Mouse (Mus musculus): ENCODE data around the gene Psma6. TPM values are rescaled to one million over a fixed set of nuclear protein-coding genes. Genes with fewer than 3 reads are reported as not detected.
"Not testable (repeated sequence)": the region's sequence is repeated elsewhere in the genome, so short reads cannot be mapped to it uniquely, and the experiment has no call there.

Gene Psma6
- polyA plus RNA-seq, 1 experiment: 74.8 TPM

DNA sequence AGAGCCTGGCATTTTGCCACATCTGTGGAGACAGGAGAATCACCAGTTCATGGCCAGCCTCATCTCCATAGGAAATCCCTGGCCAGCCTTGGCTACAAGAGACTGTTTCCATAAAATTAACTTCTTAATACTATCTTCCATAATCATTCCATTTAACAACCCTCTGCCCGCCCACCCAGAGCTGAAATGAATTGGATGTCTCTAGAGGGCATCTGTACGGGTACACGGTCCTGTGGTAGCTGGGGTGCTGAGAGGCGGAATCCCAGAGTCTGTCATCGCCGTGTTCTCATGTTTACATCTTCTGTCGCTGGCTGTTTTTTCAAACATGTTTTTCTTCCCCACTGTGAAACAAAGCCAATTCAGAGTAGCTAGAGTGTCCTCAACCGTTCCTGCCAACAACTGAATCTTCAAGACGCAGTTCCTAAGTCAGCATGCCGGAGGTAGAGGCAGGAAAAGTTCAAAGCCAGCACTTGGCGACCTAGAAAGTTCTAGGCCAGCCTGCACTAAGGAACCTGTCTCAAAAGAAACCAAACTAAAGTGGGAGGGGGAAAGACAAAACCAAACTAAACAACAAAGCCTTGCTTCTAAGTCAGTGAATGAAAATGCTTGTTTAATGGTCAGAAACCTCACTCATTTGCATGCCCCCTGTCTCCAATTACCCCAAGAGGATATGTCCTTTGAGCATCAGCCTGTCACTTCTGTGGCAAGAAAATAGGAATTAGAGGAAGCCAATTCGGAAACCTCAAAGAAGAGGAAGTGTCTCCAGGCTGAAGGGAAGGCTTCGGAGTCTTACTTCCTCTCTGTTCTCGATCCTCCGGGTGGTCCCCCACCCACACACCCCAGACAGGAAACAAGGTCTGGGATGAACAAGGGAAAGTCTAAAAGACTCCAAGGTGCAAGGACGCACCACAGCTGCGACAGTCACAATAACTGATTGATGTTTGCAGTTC is 5.4 kb downstream of the Psma6 start:
- WGBS: 69% methylated on average over 17 of the region's 17 CpGs
- DNase-seq (ENCODE audit: low read depth, low spot score): no peak

DNA sequence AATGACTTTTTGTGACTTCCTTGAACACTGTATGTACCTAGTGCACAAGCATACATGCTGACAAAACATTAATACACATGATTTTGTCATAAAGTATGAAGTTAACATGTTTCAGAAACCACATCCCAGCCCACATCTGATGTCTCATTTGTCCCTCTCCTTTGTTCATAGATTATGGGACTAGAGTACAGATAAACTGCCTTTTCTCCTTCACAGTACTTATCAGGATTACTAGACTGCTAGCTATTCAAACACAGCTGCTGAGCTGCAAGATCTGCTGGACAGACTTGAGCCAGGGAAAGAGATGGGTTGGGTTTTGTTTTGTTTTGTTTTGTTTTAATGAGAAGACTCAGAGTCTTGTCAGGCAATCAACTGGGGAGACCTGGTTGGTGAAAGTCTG is 8.1 kb downstream of the Psma6 start:
- no peak for DNase-seq (ENCODE audit: low read depth, low spot score)

DNA sequence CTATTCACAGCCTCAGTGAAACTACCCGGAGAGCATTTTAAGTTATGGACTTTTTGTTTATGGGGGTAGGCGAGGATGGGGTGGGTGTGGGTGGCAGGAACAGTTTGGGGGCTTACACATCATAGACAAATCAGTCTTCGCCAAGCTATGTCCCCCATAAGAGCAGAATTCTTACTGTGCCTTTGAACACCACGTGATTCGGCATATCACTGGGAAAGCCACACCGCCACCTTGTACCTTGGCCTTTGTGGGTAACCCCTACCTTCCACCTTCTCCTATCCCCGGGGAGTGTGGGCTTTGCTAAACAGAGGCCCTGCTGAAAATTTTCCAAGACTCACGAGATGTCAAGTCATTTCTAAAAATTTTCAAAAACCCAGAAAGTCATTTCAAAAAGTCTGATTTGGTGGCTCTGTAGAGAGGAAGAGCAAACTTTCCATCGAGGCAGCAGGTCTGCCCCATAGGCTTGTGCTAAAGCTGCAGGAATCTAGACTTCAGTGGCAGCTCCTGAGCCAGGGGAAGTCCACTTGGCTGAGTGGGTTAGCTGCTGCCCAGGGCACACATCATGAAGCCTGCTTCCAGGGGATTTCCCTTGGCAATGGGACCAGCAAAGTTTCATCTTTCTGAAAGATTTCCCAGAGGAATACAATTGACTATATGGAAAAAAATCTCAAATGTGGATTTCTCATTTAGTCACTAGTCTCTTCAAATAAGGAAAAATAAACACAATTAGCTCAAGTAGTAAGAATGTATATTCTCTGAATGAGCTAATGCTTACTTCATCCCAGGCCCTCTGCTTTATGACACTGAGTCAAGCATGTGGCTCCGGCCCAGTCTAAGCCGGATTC is 8.9 kb downstream of the Psma6 start:
- WGBS: 80% methylated on average over 11 of the region's 11 CpGs

DNA sequence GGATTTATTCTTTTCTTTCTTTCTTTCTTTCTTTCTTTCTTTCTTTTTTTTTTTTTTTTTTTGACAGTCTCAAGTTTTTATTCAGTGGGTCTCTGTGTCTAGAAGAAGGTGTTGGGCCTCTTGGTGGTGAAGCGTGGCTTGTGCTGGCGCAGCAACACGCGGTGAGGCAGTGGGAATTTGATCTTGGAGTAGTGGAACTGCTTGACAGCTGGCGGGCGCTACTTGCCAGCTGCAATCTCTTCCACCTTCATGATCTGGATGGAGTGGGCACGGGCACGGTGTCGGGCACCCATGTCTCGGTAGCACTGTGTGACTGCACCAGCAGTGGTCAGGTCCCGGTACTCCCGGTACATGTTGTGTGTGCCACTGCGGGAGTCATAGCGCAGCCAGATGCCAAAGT is 11.6 kb downstream of the Psma6 start:
- 96% methylated on average over 14 of the region's 14 CpGs for WGBS
- not testable (repeated sequence) for DNase-seq (ENCODE audit: low read depth, low spot score)

More for the DNA sequence above, 8.9 kb downstream of the Psma6 start:
- DNase-seq (ENCODE audit: low read depth, low spot score): no peak

DNA sequence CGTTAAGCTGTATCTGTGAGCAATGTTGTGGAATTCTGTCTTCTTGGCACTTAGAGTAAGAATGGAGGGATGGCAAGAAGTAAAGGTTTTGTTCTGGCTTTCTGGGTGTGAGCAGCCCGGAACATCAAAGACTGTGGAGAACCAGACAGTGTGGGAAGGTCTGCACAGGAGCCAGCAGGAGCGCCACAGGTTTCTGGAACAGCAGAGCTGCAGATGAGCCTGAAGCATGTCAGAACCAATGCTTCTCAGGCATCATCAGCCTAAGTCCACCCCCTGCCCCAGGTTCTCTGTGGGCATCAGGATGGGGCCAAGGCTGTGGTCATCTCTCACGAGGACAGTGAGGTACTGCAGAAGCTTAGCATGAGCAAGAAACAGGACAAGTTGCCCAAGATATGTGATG is 12.5 kb downstream of the Psma6 start:
- 87% methylated on average over 4 of the region's 4 CpGs for WGBS

DNA sequence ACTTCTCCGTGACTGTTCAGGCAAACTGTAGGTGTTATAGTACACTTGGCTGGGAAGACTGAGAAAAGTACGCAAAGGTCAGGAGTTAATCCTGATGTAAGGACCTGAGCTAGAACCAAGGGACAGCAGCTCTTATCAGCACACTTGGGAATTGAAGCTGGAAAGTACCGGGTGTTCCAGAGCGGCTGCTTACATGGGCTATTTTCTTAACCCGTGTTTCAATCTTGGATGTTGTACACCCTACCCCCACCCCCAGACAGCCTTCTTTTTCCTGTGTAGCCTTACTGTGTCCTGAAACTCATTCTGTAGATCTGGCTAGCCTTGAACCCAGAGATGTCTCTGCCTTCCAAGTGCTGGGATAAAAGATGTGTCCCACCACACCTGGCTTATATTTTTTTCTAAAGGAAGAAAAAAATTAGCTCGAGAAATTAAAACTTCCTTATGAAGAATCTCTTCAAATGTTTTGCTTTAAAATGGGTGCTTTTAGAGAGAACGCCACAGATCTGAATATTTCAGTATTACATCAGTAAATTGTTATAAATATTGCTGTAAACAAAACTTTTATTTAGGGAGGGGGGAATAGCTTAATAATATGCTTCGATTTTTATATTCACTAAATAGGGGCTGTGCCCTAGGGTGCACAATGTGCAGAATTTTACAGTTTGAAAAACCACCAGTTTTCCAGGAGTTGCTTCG is 13.7 kb downstream of the Psma6 start:
- no peak for DNase-seq (ENCODE audit: low read depth, low spot score)
- 41% methylated on average over 9 of the region's 9 CpGs for WGBS

More for the DNA sequence above, 12.5 kb downstream of the Psma6 start:
- DNase-seq (ENCODE audit: low read depth, low spot score): no peak

DNA sequence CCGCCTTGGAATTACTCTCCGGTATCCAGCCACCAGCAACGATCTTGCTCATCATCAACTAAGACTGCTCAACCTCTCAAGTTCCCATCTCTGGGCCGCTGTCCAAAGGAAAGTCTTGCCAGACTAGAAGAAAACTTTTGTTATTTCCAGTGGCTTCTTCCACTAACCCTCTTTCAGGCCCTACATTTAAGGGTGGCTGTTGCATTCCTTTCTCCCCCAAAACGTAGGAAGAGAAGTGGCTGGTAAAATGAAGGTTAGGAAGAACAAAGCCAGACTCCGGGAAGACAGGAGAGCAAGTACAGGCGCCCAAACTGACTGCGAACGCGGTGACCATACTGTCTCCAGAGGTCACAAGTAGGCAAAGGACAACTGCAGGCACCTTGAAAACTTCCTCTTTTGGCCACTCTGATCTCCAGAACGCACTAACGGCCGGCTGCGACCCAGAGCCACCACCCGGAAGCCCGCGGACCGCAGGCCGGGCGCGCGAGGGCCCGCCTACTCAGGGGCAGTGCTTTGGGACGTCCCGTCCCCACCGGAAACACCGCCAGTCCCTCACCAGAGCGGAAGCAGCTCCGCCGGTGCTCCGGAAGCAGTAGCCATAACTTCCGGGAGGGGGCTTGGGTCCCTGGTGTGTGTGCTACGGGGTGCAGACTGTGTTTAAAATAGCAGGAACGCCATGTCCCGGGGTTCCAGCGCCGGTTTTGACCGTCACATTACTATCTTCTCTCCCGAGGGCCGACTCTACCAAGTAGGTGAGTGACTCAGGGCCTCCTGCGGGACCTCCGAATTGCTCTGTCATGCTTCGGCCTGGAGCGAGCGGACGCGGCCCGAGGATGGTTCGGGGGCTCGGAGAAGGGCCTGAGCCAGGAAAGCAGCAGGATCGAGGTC is 14.5 kb downstream of the Psma6 start:
- WGBS: under 1% methylated on average over 51 of the region's 51 CpGs

DNA sequence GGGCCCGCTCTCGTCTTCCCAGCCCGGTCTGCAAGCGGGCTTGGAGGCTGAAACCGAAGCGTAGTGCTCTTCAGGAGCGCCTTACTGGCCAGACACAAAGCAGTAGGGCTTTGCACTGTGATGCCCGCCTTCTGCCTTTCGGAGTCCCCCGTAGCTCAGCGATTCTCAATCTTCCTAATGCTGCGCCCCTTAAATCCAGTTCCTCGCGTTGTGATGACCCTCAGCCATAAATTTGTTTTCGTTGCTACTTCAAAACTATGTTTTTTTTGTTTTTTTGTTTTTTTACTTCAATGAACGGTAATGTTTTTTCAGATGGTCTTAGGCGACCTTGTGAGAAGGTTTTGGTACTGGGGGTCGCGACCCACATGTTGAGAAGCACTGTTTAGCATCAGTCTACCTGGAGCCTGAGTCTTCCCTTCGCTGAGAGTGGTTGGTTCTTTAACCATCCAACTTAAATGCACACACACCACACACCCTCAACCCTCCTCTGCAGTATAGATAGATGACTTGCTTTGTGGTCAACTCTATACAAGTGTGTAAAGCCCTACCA is 15.2 kb downstream of the Psma6 start:
- under 1% methylated on average over 20 of the region's 20 CpGs for WGBS
- DNase-seq (ENCODE audit: low read depth, low spot score): no peak

More for the DNA sequence above, 14.5 kb downstream of the Psma6 start:
- peak; percentile 78 for DNase-seq (ENCODE audit: low read depth, low spot score)

DNA sequence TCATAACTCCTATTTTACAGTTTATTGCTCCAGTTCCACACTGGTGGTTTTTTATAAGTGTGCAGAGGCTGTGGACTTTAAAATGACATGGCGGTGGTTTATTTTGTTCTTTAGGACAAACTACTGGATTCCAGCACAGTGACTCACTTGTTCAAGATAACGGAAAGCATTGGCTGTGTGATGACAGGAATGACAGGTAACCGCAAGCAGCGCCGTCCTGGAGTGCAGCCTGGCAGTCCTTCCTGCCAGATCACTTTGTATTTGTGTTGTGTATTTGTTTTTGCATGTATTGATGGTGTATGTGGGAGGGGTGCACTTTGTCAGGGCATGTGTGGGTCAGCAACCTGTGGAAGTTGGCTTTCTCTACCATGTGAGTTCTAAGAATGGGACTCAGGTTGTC is 23.9 kb downstream of the Psma6 start:
- no peak for DNase-seq (ENCODE audit: low read depth, low spot score)

DNA sequence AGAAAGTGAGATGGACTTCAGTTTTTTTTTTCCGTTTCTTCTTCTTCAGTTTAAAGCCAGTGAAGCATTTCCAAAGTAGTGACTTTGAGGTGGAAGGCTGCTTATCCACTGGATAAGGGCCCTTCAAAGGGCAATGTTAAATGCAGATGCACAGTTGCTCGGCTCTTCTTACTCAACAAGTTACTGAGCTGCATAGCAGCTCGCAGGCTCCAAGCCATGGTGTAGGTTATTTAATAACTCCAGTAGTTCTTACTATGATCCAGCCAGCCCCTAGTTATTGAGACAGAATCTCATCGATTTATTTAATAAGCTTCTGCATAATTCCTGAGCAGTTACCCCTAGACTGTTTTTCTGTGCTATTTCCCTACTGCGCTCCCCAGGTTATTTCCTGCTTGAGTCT is 31.2 kb downstream of the Psma6 start:
- 89% methylated on average over 5 of the region's 5 CpGs for WGBS
- DNase-seq (ENCODE audit: low read depth, low spot score): no peak

More for the DNA sequence above, 23.9 kb downstream of the Psma6 start:
- WGBS: 56% methylated on average over 5 of the region's 5 CpGs

DNA sequence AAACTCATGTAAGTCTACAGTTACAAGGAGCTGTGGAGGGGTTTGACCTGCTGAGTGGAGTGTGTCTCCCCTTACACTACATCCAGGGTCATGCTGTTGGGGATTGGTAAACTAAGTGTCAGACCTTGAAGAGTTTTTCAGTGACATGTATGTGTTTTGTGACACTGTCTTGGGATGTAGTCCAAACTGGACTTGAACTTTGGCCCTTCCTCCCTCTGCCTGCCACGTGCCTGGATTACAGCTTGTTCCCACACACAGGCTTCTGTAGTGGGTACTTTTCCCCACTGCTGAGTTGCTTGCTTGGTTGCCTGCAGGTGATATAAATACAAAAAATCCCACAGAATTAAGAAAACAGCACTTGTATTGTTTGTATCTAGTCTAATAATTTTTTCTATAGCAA is 31.7 kb downstream of the Psma6 start:
- WGBS: 8% methylated on average over 1 of the region's 1 CpGs
- DNase-seq (ENCODE audit: low read depth, low spot score): no peak

DNA sequence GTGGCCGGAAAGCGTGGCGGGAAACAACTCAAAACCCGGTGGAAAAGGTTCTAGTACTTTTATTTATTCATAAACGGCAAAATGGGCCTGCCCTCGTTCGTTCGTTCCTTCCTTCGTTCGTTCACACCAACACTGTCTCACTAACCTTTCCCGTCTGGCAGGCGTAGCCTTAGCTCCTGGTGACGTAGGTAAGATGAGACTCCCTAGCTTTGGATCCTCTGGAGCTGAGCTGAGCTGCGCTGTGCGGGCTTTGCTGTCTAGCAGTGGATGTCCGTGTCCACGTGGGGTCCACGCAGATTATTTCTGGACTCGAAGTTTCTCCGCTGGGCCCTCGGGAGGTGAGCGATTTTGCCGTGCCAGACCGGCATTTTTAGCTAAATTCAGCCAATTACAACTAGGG is 36.2 kb downstream of the Psma6 start:
- DNase-seq (ENCODE audit: low read depth, low spot score): no peak
- 96% methylated on average over 24 of the region's 24 CpGs for WGBS

DNA sequence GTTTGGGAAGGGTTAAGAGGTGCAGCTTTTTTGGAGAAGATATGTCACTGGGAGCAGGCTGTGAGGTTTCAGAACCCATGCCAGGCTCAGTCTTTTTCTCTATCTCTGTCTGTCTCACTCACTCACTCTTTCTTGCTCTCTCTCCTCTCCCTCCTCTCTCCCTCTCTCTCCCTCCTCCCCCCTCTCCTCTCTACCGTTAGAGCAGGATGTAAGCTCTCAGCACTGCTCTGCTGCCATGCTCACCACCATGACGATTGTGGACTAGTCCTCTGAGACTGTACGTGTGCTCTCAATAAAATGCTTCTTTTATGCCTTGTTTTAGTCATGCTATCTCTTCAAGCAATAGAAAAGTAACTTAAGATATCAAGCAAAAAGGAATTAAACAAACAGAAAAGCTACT is 38.0 kb downstream of the Psma6 start:
- whole genome bisulfite sequencing: 25% methylated on average over 3 of the region's 3 CpGs
- no peak for DNase-seq (ENCODE audit: low read depth, low spot score)

DNA sequence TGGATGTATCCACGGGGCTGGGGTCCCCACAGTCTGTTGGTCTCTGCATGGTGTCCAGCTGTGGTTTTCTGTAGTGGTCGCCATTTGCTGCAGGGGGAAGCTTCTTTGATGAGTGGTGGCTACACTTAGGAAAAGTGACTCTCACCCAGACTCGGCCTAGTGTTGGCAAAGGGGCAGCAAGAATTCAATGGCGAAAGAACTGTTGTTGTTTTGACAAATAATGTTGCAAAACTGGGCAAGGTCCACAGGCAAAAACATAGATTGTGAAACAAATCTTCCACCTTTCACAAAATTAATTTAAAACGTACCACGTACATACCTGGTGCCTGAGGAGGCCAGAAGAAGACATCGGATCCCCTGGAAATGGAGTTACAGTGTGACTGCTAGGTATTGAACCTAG is 42.3 kb downstream of the Psma6 start:
- 94% methylated on average over 7 of the region's 7 CpGs for WGBS

DNA sequence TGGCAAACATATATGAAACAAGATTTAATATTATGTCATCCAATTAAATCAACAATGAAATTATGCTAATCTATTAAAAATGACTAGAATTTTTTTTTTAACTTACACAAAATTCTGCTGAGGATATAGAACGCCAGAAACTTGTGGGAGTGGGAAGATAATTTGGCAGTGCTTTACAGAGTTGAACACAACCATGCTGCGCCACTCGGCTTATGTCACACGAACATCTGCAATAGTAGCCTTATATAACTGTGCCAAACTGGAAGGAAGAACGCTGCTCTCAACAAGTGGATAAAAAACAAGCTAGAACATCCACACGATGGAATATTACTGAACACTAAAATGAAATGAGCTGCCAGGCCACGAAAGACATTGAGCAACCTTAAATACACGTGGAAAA is 45.2 kb downstream of the Psma6 start:
- WGBS: 74% methylated on average over 8 of the region's 8 CpGs
- DNase-seq (ENCODE audit: low read depth, low spot score): no peak

More for the DNA sequence above, 42.3 kb downstream of the Psma6 start:
- DNase-seq (ENCODE audit: low read depth, low spot score): no peak

DNA sequence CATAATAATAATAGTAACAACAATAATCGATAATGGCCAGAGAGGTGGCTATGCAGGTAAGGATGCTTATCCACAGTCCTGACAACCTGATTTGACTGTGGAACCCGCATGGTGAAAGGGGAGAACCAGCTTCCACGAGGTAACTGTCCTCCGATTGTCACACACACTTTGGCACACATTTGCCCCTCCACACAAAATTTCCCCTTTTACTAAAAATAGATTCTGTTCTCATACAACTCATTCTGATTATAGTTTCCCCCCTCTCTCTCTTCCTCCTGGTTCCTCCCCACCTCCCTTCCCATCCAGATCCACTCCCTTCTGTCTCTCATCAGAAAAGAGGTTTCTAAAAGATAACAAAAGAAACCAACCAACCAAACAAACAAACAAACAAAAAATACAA is 45.9 kb downstream of the Psma6 start:
- no peak for DNase-seq (ENCODE audit: low read depth, low spot score)
- WGBS: 84% methylated on average over 4 of the region's 4 CpGs

DNA sequence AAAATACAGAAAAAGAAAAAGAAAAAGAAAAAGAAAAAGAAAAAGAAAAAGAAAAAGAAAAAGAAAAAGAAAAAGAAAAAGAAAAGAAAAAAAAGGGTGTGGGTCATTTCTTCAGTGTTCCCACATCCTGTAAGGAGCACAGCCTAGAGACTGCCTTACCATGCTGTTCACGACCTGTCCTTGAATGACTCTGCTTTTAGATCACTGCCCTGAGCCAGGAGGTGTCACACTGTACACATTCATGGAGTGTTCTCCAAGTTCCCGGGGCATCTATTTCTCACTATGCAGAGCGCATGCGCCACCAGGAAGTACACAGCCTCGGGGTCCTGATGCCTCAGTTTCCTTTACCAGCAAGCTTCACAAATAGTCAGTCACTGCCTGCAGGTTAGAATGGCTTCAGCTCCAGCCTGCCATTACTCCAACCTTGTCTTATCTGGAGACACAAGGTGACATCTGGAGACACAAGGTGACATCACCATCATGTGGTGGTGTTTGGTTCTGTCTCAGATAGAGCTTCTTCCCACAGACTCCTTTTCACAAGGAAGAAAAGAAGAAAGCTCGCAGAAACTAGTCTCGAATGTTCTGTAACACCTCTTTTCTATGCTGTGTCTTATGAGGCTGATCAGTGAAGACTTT is 48.4 kb downstream of the Psma6 start:
- 90% methylated on average over 7 of the region's 7 CpGs for WGBS
- DNase-seq (ENCODE audit: low read depth, low spot score): no peak

DNA sequence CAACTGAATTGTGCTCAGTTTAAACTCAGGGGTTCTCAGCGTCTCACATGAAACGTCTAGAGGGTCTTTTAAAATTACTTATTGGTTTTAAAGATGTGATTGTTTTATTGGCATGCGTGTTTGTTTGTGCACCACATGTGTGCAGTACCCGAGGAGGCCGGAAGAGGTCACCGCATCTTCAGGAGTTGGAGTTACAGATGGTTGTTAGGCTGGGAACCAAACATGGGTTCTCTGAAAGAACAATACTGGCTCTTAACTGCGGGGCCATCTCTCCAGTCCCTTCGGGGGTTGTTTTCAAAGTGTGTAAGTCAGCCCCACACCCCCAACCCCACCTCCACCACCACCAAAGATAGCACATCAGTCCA is 48.9 kb downstream of the Psma6 start:
- no peak for DNase-seq (ENCODE audit: low read depth, low spot score)
- WGBS: 95% methylated on average over 8 of the region's 8 CpGs

Data from large intestine, adult 2 months (tissue).